Mouse (Mus musculus) inflammation-experienced regulatory T-cells, adult 6 months (primary cell): ENCODE measurements around the gene Anapc15. TPM values are rescaled to one million over a fixed set of nuclear protein-coding genes. Genes with fewer than 3 reads are reported as not detected.

Source experiments
- polyA plus RNA-seq, 3 experiments: library from polyadenylated mRNA; unstranded; fragments of 100-300 nt; shearing (Covaris generic); gene quantifications; one replicate each; pipeline ENCODE4 v1.2.1; 2017

Gene Anapc15
- polyA plus RNA-seq, 3 experiments from 2014 or later = 43.6 to 59.7 (median 52.5) TPM

Other genes with a start within 250 kb of the Anapc15 start
- 10 to 100 TPM in 2 of 3 experiments, 1 to 10 TPM in 1; 9.1 to 12.4 (median 10.7) TPM for gene Clpb, start 200.1 kb upstream of the Anapc15 start, polyA plus RNA-seq
- not detected for gene Phox2a, start 45.4 kb upstream of the Anapc15 start, polyA plus RNA-seq
- gene Inppl1, start 25.5 kb upstream of the Anapc15 start, polyA plus RNA-seq = 1 to 10 TPM; 2.2 to 5.1 (median 4.0) TPM
- gene Folr2, start 6.5 kb upstream of the Anapc15 start, polyA plus RNA-seq = not detected
- not detected for gene Folr1, start 7.1 kb downstream of the Anapc15 start, polyA plus RNA-seq
- gene Lamtor1, start 42.2 kb downstream of the Anapc15 start, polyA plus RNA-seq = 100 to 1,000 TPM in 2 of 3 experiments, 10 to 100 TPM in 1; 96.6 to 125 (median 118) TPM
- gene Tomt, start 42.6 kb downstream of the Anapc15 start, polyA plus RNA-seq = under 1 TPM in 2 of 3 experiments, not detected in 1; 0.26 to 0.83 TPM
- 1 to 10 TPM; 1.4 to 6.2 (median 4.0) TPM for gene Lrrc51, start 70.2 kb downstream of the Anapc15 start, polyA plus RNA-seq
- 10 to 100 TPM; 66.2 to 75.4 (median 71.3) TPM for gene Numa1, start 70.4 kb downstream of the Anapc15 start, polyA plus RNA-seq
- gene Il18bp, start 155.0 kb downstream of the Anapc15 start, polyA plus RNA-seq = 1 to 10 TPM; 5.8 to 7.4 (median 5.9) TPM
- gene Rnf121, start 201.8 kb downstream of the Anapc15 start, polyA plus RNA-seq = 10 to 100 TPM; 23.2 to 32.3 (median 28.7) TPM
- 10 to 100 TPM; 17.6 to 31.1 (median 20.3) TPM for gene Xndc1, start 201.8 kb downstream of the Anapc15 start, polyA plus RNA-seq
- gene Xntrpc, start 202.0 kb downstream of the Anapc15 start, polyA plus RNA-seq = under 1 TPM; 0.24 to 0.93 (median 0.51) TPM
- gene Trpc2, start 219.4 kb downstream of the Anapc15 start, polyA plus RNA-seq = under 1 TPM in 1 of 3 experiments, not detected in 2; 0.15 TPM
- gene Art1, start 238.0 kb downstream of the Anapc15 start, polyA plus RNA-seq = not detected
- gene Art5, start 245.8 kb downstream of the Anapc15 start, polyA plus RNA-seq = under 1 TPM in 1 of 3 experiments, not detected in 2; 0.51 TPM